Mouse (Mus musculus): Measurements from ENCODE around the gene Esyt2.

GRCm38 (mm10) chr12:116383995-116384394 is 103.0 kb downstream of the Esyt2 start:
- TF ChIP-seq POLR2A (IDR thresholded peaks at IDR 0.05; ENCODE audit: borderline replicate concordance, control insufficient read depth, low read depth, low read length) (no peak), CTCF (IDR thresholded peaks at IDR 0.05; ENCODE audit: control insufficient read depth, insufficient read depth, low read length) (no peak)

Data from bone marrow, adult 2 months (tissue).